Mouse (Mus musculus) large intestine, adult 2 months (tissue): ENCODE results near the gene Nat8f1. TPM values are rescaled to one million over a fixed set of nuclear protein-coding genes. Genes with fewer than 3 reads are reported as not detected.

Experiments
- polyA plus RNA-seq: library from polyadenylated mRNA; depleted of rRNA; stranded (reverse); fragments of >200 nt; gene quantifications from 2 replicates; pipeline ENCODE4 v1.2.3, GENCODE M21; 2012; rRNA removed

The Nat8f1 gene
- polyA plus RNA-seq, 1 experiment: 12.6 TPM

Other genes starting within 250 kb of the Nat8f1 start
- 0.67 TPM in 1 of 2 replicates, not detected in the other for gene Nat8f7, start 202.5 kb downstream of the Nat8f1 start, polyA plus RNA-seq
- gene Nat8f3, start 149.9 kb downstream of the Nat8f1 start, polyA plus RNA-seq: 1.4 and 1.5 TPM in 2 replicates
- 0.06 and 1.0 TPM in 2 replicates for gene Nat8f6, start 94.7 kb downstream of the Nat8f1 start, polyA plus RNA-seq
- gene Nat8f5, start 94.7 kb downstream of the Nat8f1 start, polyA plus RNA-seq: 9.3 and 21.2 TPM in 2 replicates
- 37.2 and 98.5 TPM in 2 replicates for gene Nat8, start 83.6 kb downstream of the Nat8f1 start, polyA plus RNA-seq
- gene Nat8f2, start 46.5 kb downstream of the Nat8f1 start, polyA plus RNA-seq: 0.15 and 0.16 TPM in 2 replicates
- gene Nat8f4, start 10.8 kb downstream of the Nat8f1 start, polyA plus RNA-seq: 30.1 and 54.5 TPM in 2 replicates
- 13.8 and 21.7 TPM in 2 replicates for gene Tprkb, start 3.8 kb downstream of the Nat8f1 start, polyA plus RNA-seq
- 16.7 and 30.3 TPM in 2 replicates for gene Dusp11, start 46.0 kb upstream of the Nat8f1 start, polyA plus RNA-seq
- not detected in 2 replicates for gene Figla, start 100.5 kb upstream of the Nat8f1 start, polyA plus RNA-seq
- gene Add2, start 113.0 kb upstream of the Nat8f1 start, polyA plus RNA-seq: 0.21 and 0.58 TPM in 2 replicates